Mouse (Mus musculus): ENCODE results near the gene Slc26a5. TPM values are rescaled to one million over a fixed set of nuclear protein-coding genes. Genes with fewer than 3 reads are reported as not detected.
A peak's percentile ranks its signal among the peaks of the same experiment; 100 is the strongest.

The Slc26a5 gene
- polyA plus RNA-seq, 1 experiment from 2014 or later = 0.45 TPM

DNA sequence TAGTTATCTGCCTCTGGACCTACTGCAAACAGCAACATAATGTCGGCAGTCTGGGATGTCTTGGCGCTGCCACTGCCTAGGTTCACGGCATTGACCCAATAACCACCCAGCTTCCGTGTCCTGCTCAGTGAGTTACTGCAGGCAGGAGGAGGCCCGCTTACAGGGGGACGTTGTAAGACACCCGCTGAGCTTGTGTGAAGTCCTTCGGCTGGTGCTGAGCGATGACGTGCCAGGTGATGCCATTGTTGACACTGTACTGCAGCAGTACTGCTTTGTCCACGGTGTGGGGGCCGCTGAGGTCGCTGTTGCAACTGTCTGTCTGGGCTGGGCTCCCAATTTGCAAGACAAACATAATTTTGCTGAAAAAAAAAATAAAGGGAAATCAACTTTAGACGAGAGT, 31.2 kb upstream of the Slc26a5 start:
- no peak overlapping the region for H3K4me2 ChIP-seq (ENCODE audit: low read depth, severe bottlenecking)
- WGBS = 73% methylated on average over 14 of the region's 14 CpGs
- H3K9ac ChIP-seq (ENCODE audit: low read length) = no peak overlapping the region
- H3K27ac ChIP-seq (replicated peaks; ENCODE audit: low read depth, low read length) = no peak overlapping the region
- no peak for DNase-seq (ENCODE audit: low spot score)
- no peak for ATAC-seq (ENCODE audit: insufficient number of reproducible peaks, low FRiP score, low TSS enrichment, low read depth)
- no peaks in the 10 kb centered on the region for H3K4me1 ChIP-seq (ENCODE audit: control insufficient read depth, insufficient read depth, low read length)
- no peak overlapping the region for H3K4me3 ChIP-seq (ENCODE audit: low read depth, low read length)
- no peaks in the 10 kb centered on the region for H3K27me3 ChIP-seq (ENCODE audit: control insufficient read depth, insufficient read depth, low read length)
- H3K9me3 ChIP-seq (ENCODE audit: control insufficient read depth, low read length) = no peaks in the 10 kb centered on the region
- H3K36me3 ChIP-seq (ENCODE audit: control insufficient read depth, insufficient read depth, low read length) = no peaks in the 10 kb centered on the region

GRCm38 (mm10) chr5:21894168-21894567, 28.8 kb upstream of the Slc26a5 start:
- Histone ChIP-seq H3K4me3 (ENCODE audit: low read depth, low read length) (no peak overlapping the region), H3K27ac (replicated peaks; ENCODE audit: low read depth, low read length) (no peak overlapping the region), H3K36me3 (ENCODE audit: control insufficient read depth, insufficient read depth, low read length) (no peaks in the 10 kb centered on the region), H3K4me2 (ENCODE audit: low read depth, severe bottlenecking) (no peak overlapping the region), H3K27me3 (ENCODE audit: control insufficient read depth, insufficient read depth, low read length) (no peaks in the 10 kb centered on the region), H3K9me3 (ENCODE audit: control insufficient read depth, low read length) (no peaks in the 10 kb centered on the region), H3K9ac (ENCODE audit: low read length) (no peak overlapping the region), H3K4me1 (ENCODE audit: control insufficient read depth, insufficient read depth, low read length) (no peaks in the 10 kb centered on the region)
- no peak for ATAC-seq (ENCODE audit: insufficient number of reproducible peaks, low FRiP score, low TSS enrichment, low read depth)
- no peak for DNase-seq (ENCODE audit: low spot score)
- 87% methylated on average over 3 of the region's 3 CpGs for WGBS

GRCm38 (mm10) chr5:21866750-21867149, 1.3 kb upstream of the Slc26a5 start:
- Histone ChIP-seq H3K4me2 (ENCODE audit: low read depth, severe bottlenecking) (no peak overlapping the region), H3K4me1 (ENCODE audit: control insufficient read depth, insufficient read depth, low read length) (0 out of 2 replicates have a peak, but pooled peaks cover 3% of the 10 kb centered on the region), H3K27me3 (ENCODE audit: control insufficient read depth, insufficient read depth, low read length) (peaks cover 2% of the 10 kb centered on the region; the same call in 1 of the 2 replicates), H3K9me3 (ENCODE audit: control insufficient read depth, low read length) (no peaks in the 10 kb centered on the region), H3K4me3 (ENCODE audit: low read depth, low read length) (no peak overlapping the region), H3K36me3 (ENCODE audit: control insufficient read depth, insufficient read depth, low read length) (no peaks in the 10 kb centered on the region), H3K9ac (ENCODE audit: low read length) (no peak overlapping the region), H3K27ac (replicated peaks; ENCODE audit: low read depth, low read length) (no peak overlapping the region)
- 62% methylated on average over 8 of the region's 8 CpGs for WGBS
- ATAC-seq (ENCODE audit: insufficient number of reproducible peaks, low FRiP score, low TSS enrichment, low read depth) (no peak), DNase-seq (ENCODE audit: low spot score) (no peak)

DNA sequence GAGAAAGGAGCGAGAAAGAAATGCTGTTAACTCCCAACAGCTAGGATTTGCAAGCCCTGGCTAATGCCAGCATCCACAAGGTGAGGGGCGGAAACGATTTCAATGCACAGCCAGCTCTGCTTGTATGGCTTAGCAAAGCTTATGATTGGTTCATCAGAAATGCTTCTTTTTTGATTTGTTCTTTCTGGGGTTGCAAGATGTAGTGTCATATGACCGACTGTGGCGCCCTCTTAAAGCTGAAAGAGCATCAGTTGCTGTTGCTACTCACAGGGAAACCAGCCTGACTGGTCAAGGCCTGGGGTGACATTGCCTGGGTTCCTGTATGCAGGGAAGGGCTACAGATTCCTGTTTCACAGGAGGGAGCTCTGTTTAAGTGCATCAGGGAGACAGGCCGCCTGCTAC, 908 bp upstream of the Slc26a5 start:
- ATAC-seq (ENCODE audit: insufficient number of reproducible peaks, low FRiP score, low TSS enrichment, low read depth) (peak; percentile 65; the same call in 1 of the 2 replicates), DNase-seq (ENCODE audit: low spot score) (peak; percentile 46)
- peak overlapping the region; percentile 55; the same call in 1 of the 2 replicates for H3K4me2 ChIP-seq (ENCODE audit: low read depth, severe bottlenecking)
- no peaks in the 10 kb centered on the region for H3K36me3 ChIP-seq (ENCODE audit: control insufficient read depth, insufficient read depth, low read length)
- H3K27ac ChIP-seq (replicated peaks; ENCODE audit: low read depth, low read length) = no peak overlapping the region
- peaks cover 2% of the 10 kb centered on the region; the same call in 1 of the 2 replicates for H3K27me3 ChIP-seq (ENCODE audit: control insufficient read depth, insufficient read depth, low read length)
- 13% methylated on average over 6 of the region's 6 CpGs for WGBS
- no peaks in the 10 kb centered on the region for H3K9me3 ChIP-seq (ENCODE audit: control insufficient read depth, low read length)
- H3K4me3 ChIP-seq (ENCODE audit: low read depth, low read length) = no peak overlapping the region
- H3K9ac ChIP-seq (ENCODE audit: low read length) = no peak overlapping the region
- 0 out of 2 replicates have a peak, but pooled peaks cover 3% of the 10 kb centered on the region for H3K4me1 ChIP-seq (ENCODE audit: control insufficient read depth, insufficient read depth, low read length)

DNA sequence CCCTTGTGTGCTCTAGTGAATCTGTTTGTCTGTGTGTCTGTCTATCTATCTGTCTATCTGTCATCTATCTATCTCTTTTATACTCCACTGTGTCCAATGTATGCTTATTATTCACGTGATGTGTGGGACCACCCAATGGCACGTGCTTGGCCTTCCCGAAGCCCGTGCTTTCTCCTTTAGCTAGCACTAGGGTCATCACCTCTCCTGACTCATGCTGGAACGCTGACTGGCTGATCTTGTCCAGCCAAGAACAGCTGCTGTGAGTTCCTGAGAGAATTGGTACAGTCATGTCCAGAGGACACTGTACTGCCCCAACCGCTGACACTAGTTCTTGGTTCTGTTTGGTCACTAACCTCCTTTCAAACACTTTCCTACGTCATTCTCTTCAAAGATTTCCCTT, 6.8 kb downstream of the Slc26a5 start:
- Histone ChIP-seq H3K4me2 (ENCODE audit: low read depth, severe bottlenecking) (no peak overlapping the region), H3K27ac (replicated peaks; ENCODE audit: low read depth, low read length) (no peak overlapping the region), H3K36me3 (ENCODE audit: control insufficient read depth, insufficient read depth, low read length) (no peaks in the 10 kb centered on the region), H3K4me1 (ENCODE audit: control insufficient read depth, insufficient read depth, low read length) (no peaks in the 10 kb centered on the region), H3K9ac (ENCODE audit: low read length) (no peak overlapping the region), H3K9me3 (ENCODE audit: control insufficient read depth, low read length) (no peaks in the 10 kb centered on the region), H3K4me3 (ENCODE audit: low read depth, low read length) (no peak overlapping the region), H3K27me3 (ENCODE audit: control insufficient read depth, insufficient read depth, low read length) (no peaks in the 10 kb centered on the region)
- WGBS = 87% methylated on average over 7 of the region's 7 CpGs
- ATAC-seq (ENCODE audit: insufficient number of reproducible peaks, low FRiP score, low TSS enrichment, low read depth) (no peak), DNase-seq (ENCODE audit: low spot score) (no peak)

DNA sequence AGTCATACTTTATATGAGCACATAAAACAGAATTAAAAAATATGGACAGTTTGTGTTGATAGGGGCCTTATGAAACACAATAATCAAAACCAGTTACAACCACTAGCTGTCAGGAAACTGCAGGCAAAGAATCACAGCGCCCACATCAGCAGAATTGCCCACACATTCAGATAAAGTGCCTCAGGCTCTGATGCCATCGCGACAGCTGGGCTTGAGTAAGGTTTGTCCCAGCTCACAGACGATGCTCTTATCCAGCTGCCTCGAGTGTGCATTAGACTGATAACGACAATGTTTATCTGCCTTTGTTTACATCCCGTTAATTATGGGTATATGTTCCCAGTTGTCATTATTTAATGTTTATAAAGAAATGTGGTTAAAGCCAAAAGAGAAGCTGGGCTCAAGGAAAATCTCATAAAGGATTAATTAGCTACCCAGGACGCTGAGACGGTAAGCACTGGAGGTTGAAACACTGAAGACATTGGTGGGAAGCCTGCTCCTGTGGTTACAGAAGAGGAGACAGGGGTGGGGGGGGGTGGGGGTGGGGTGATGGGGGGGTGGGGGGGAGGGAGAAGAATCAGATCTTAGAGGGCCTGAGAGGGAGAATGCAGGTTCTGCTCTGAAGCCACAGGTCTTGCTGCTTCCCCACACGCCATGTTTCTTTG, 13.6 kb downstream of the Slc26a5 start:
- H3K9ac ChIP-seq (ENCODE audit: low read length) = no peak overlapping the region
- ATAC-seq (ENCODE audit: insufficient number of reproducible peaks, low FRiP score, low TSS enrichment, low read depth) = no peak
- no peaks in the 10 kb centered on the region for H3K9me3 ChIP-seq (ENCODE audit: control insufficient read depth, low read length)
- no peak overlapping the region for H3K27ac ChIP-seq (replicated peaks; ENCODE audit: low read depth, low read length)
- 65% methylated on average over 10 of the region's 10 CpGs for WGBS
- no peak overlapping the region for H3K4me2 ChIP-seq (ENCODE audit: low read depth, severe bottlenecking)
- no peak overlapping the region for H3K4me3 ChIP-seq (ENCODE audit: low read depth, low read length)
- H3K27me3 ChIP-seq (ENCODE audit: control insufficient read depth, insufficient read depth, low read length) = no peaks in the 10 kb centered on the region
- no peak for DNase-seq (ENCODE audit: low spot score)
- no peaks in the 10 kb centered on the region for H3K4me1 ChIP-seq (ENCODE audit: control insufficient read depth, insufficient read depth, low read length)
- H3K36me3 ChIP-seq (ENCODE audit: control insufficient read depth, insufficient read depth, low read length) = no peaks in the 10 kb centered on the region

- H3K36me3 ChIP-seq (ENCODE audit: control insufficient read depth, insufficient read depth, low read length) = no peaks in the 10 kb centered on the region
- H3K4me2 ChIP-seq (ENCODE audit: low read depth, severe bottlenecking) = no peak overlapping the region
- no peak overlapping the region for H3K27ac ChIP-seq (replicated peaks; ENCODE audit: low read depth, low read length)
- no peaks in the 10 kb centered on the region for H3K4me1 ChIP-seq (ENCODE audit: control insufficient read depth, insufficient read depth, low read length)
- H3K4me3 ChIP-seq (ENCODE audit: low read depth, low read length) = no peak overlapping the region
- WGBS = 62% methylated on average over 6 of the region's 6 CpGs
- DNase-seq (ENCODE audit: low spot score) = no peak
- no peak for ATAC-seq (ENCODE audit: insufficient number of reproducible peaks, low FRiP score, low TSS enrichment, low read depth)
- no peaks in the 10 kb centered on the region for H3K9me3 ChIP-seq (ENCODE audit: control insufficient read depth, low read length)
- H3K27me3 ChIP-seq (ENCODE audit: control insufficient read depth, insufficient read depth, low read length) = no peaks in the 10 kb centered on the region
- H3K9ac ChIP-seq (ENCODE audit: low read length) = no peak overlapping the region
These were observed 18.0 kb downstream of the Slc26a5 start for GRCm38 (mm10) chr5:21847438-21847837.

DNA sequence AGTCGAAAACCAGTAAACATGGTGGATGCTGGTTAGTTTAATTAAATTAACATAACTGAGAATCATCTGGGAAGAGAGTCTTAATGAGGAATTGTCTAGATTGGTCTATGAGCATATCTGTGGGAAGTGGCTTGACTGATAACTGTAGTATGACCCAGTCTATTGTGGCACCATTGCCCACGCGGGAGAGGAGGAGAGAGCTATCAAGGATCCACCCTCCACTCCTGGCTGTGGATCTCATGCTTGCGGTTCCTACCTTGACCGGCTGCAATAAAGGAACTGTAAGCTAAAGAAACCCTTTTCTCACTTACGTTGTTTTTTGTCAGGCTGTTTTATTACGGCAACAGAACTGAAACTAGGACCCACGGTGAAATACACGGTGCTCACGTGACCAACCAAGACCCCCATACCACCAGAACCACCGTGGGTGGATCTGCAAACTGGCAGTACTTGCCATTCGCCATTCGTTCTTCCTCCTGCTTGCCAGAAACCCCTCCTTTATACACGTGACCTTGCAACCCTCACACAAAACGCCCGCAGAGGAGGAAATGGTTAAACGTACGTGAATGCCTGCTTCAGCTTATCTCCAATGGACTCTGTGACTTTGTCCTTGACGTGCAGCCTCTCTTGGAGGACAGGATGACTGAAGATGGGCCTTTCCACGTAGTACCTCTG, 18.7 kb downstream of the Slc26a5 start:
- Histone ChIP-seq H3K27me3 (ENCODE audit: control insufficient read depth, insufficient read depth, low read length) (no peaks in the 10 kb centered on the region), H3K4me1 (ENCODE audit: control insufficient read depth, insufficient read depth, low read length) (no peaks in the 10 kb centered on the region), H3K9ac (ENCODE audit: low read length) (no peak overlapping the region), H3K4me3 (ENCODE audit: low read depth, low read length) (no peak overlapping the region), H3K27ac (replicated peaks; ENCODE audit: low read depth, low read length) (no peak overlapping the region), H3K9me3 (ENCODE audit: control insufficient read depth, low read length) (no peaks in the 10 kb centered on the region), H3K4me2 (ENCODE audit: low read depth, severe bottlenecking) (no peak overlapping the region), H3K36me3 (ENCODE audit: control insufficient read depth, insufficient read depth, low read length) (no peaks in the 10 kb centered on the region)
- 86% methylated on average over 20 of the region's 20 CpGs for WGBS
- no peak for DNase-seq (ENCODE audit: low spot score)
- no peak for ATAC-seq (ENCODE audit: insufficient number of reproducible peaks, low FRiP score, low TSS enrichment, low read depth)

Measured in limb, embryonic 11.5 days (tissue).